Mouse (Mus musculus) kidney, adult 2 months (tissue): ENCODE measurements around the gene Ankrd54. TPM values are rescaled to one million over a fixed set of nuclear protein-coding genes. Genes with fewer than 3 reads are reported as not detected.
A peak's percentile ranks its signal among the peaks of the same experiment; 100 is the strongest.

Experiments used
- DNase-seq: peaks from one replicate; pipeline ENCODE4 v3.0.0; 2021
- H3K27ac ChIP-seq: fragments of 200-500 bp; 2 replicates; pipeline ENCODE4 v1.5.1; 2012; ENCODE audit warnings: low read depth, low read length, control low read depth, inconsistent platforms; ENCODE audit not compliant: insufficient read depth
- H3K27me3 ChIP-seq: fragments of 200-500 bp; replicated peaks from 2 replicates; pipeline ENCODE4 v1.6.1; 2012; ENCODE audit warnings: mild to moderate bottlenecking, moderate library complexity, low read length, inconsistent platforms; ENCODE audit not compliant: control insufficient read depth, insufficient read depth
- H3K36me3 ChIP-seq: fragments of 200-500 bp; 2 replicates; pipeline ENCODE4 v1.6.1; 2012; ENCODE audit warnings: mild to moderate bottlenecking, moderate library complexity, low read length, inconsistent platforms; ENCODE audit not compliant: control insufficient read depth, insufficient read depth
- H3K4me1 ChIP-seq: fragments of 200-500 bp; 2 replicates; pipeline ENCODE4 v1.6.1; 2011; ENCODE audit warnings: low read length; ENCODE audit not compliant: control insufficient read depth, insufficient read depth
- H3K4me3 ChIP-seq: fragments of 200-500 bp; 2 replicates; pipeline ENCODE4 v1.5.1; 2011; ENCODE audit warnings: mild to moderate bottlenecking, low read depth, low read length, control low read depth; ENCODE audit not compliant: insufficient read depth
- CTCF ChIP-seq: fragments of 200-500 bp; conservative IDR thresholded peaks from 2 replicates; pipeline ENCODE4 v1.5.1; 2011; ENCODE audit warnings: low read depth, mild to moderate bottlenecking, control low read depth, low read length, moderate library complexity, mixed read lengths; ENCODE audit not compliant: insufficient read depth, insufficient read length
- POLR2A ChIP-seq: fragments of 200-500 bp; IDR thresholded peaks from one replicate; pipeline ENCODE4 v1.6.1; 2011; ENCODE audit warnings: low read depth, low read length, control low read depth
- WGBS: fragments of 180-500 bp; shearing (Covaris S2); methylation state at CpG from one replicate; pipeline ENCODE4 v1.1.7; 2018; 5-methylcytosine and 5-hydroxymethylcytosine counted together
- polyA plus RNA-seq: library from polyadenylated mRNA; depleted of rRNA; stranded (reverse); fragments of >200 nt; gene quantifications from 2 replicates; pipeline ENCODE4 v1.2.3, GENCODE M21; 2012

Ankrd54 gene
- polyA plus RNA-seq, 1 experiment, result 38.9 TPM

DNA sequence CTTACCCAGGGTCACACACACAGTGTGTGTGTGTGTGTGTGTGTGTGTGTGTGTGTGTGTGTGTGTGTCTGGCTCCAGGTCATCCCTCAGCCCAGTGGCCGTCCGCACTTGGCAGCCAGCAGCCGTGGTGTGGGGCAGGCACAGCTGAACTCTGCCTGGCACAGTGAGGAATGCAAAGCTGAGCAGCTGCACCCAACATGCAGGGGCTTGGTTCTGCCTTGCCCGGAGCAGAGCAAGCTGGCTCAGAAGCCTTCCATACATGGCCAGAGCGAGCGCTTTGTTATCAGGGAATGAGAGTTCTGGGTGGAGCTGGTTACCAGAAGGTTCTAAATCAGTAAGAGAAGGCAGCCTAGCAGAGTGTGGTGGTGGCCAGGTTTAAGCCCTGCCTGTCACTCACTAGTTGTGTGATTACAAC, 34.9 kb upstream of the Ankrd54 start:
- Histone ChIP-seq H3K4me3 (no peak overlapping the region), H3K27me3 (no peaks in the 10 kb centered on the region), H3K36me3 (no peaks in the 10 kb centered on the region), H3K4me1 (peaks cover 24% of the 10 kb centered on the region), H3K27ac (peak overlapping the region; percentile 79)
- 11% methylated on average over 6 of the region's 6 CpGs for WGBS
- DNase-seq, result peak; percentile 86
- TF ChIP-seq POLR2A (peak; percentile 18), CTCF (no peak)

DNA sequence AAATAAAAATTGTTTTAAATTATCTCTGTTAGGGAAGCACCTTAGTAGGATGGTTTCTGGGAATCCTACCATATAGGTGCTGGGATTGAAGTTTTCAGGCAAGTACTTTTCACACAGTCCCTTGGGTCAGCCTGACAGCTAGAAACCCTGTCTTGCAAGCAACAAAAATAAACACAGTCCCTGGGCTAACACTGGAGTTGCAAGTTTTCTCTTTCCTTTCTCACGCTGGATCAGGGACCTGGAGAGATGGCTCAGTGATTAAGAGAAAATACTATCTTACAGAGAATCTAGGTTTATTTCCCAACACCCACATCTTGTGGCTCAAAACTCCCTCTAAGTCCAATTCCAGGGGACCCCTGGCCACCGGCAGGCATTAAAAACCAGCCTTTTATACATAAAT, 34.4 kb upstream of the Ankrd54 start:
- Histone ChIP-seq H3K27me3 (no peaks in the 10 kb centered on the region), H3K4me1 (peaks cover 24% of the 10 kb centered on the region), H3K36me3 (no peaks in the 10 kb centered on the region), H3K27ac (peak overlapping the region; percentile 79), H3K4me3 (no peak overlapping the region)
- TF ChIP-seq POLR2A (no peak), CTCF (no peak)
- WGBS, result 2% methylated on average over 2 of the region's 2 CpGs
- DNase-seq, result peak; percentile 50

DNA sequence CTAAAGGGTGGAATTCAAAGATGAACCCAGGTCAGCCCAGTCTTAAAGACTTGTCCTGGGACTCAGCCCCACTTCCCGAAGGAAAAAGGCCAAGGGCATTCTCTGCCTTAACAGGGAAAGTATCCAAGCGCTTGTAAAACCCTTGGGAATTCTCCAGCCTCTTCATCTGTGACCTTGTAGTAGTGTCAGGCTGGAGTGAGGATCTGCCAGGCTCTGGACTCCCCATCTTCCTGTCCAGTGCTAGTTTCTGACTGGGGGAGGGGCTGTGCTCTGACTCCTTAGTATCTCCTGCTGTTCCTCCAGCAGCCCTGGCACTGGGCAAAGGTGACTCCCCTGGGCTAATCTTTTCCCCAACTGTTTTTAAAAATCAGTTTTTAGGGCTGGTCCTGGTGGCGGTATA, 33.9 kb upstream of the Ankrd54 start:
- peak; percentile 85 for DNase-seq
- WGBS, result 18% methylated on average over 3 of the region's 3 CpGs
- H3K27ac ChIP-seq, result peak overlapping the region; percentile 79
- H3K4me3 ChIP-seq, result no peak overlapping the region
- peaks cover 24% of the 10 kb centered on the region for H3K4me1 ChIP-seq
- H3K27me3 ChIP-seq, result no peaks in the 10 kb centered on the region
- H3K36me3 ChIP-seq, result no peaks in the 10 kb centered on the region
- TF ChIP-seq CTCF (no peak), POLR2A (no peak)

DNA sequence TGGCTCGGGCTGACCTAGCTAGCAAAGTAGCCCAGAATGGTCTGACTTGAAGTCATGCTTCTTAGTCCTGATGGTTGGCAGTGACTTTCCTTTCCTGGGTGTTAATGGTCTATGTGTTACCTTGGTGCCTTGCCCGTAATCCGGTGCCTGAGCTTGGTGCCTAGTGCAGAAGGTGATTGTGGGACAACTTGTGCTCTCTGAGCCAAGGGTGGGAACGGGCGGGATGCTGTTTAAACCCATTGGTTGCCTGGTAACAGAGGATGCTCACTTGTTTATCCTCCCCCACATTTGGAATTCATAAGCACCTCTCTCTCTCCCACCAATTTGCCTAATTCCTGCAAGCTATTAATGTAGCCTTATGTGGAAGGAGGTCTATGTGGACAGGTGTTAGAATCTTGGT, 32.8 kb upstream of the Ankrd54 start:
- Histone ChIP-seq H3K27ac (no peak overlapping the region), H3K27me3 (no peaks in the 10 kb centered on the region), H3K4me1 (peaks cover 24% of the 10 kb centered on the region), H3K4me3 (no peak overlapping the region), H3K36me3 (no peaks in the 10 kb centered on the region)
- no peak for DNase-seq
- WGBS, result 85% methylated on average over 5 of the region's 5 CpGs
- TF ChIP-seq POLR2A, result no peak
- TF ChIP-seq CTCF, result no peak

DNA sequence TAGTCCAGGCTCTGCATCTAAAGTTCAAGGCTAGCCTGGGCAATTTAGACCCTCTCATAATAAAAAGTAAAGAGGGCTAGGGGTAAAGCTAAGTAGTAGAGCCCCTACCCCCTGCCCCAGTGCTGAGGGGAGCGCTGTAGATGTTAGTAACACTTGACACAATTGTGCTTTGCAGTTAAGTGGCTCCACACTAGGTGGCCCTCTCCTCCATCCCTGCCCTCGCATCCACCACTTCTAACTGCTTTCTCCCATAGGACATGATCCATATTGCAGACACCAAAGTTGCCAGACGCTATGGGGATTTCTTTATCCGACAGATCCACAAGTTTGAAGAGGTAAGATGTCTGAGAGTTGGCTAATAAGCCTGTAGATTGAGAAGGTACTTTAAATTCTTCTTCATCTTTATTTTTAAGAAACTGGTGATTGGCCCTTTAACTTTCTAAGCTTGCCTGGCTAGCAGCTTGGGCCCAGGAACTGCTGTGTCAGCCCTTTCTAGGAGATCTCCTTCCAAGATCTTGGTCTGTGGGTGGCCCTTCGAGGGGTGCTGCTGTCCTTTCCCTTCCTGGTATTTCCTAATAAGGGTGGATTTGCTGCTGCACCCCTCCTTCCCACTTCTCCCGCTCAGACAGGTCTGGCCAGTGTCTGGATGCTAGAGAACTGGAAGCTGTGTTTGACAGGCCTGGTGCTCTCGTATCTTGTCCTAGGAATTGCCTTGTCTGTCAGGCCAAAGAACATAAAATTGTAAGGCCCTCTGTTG, 30.6 kb upstream of the Ankrd54 start:
- peak; percentile 64 for DNase-seq
- no peaks in the 10 kb centered on the region for H3K27me3 ChIP-seq
- H3K27ac ChIP-seq, result no peak overlapping the region
- H3K36me3 ChIP-seq, result no peaks in the 10 kb centered on the region
- peaks cover 22% of the 10 kb centered on the region for H3K4me1 ChIP-seq
- WGBS, result 44% methylated on average over 7 of the region's 7 CpGs
- no peak for TF ChIP-seq POLR2A
- peak; percentile 80 for TF ChIP-seq CTCF
- H3K4me3 ChIP-seq, result no peak overlapping the region

DNA sequence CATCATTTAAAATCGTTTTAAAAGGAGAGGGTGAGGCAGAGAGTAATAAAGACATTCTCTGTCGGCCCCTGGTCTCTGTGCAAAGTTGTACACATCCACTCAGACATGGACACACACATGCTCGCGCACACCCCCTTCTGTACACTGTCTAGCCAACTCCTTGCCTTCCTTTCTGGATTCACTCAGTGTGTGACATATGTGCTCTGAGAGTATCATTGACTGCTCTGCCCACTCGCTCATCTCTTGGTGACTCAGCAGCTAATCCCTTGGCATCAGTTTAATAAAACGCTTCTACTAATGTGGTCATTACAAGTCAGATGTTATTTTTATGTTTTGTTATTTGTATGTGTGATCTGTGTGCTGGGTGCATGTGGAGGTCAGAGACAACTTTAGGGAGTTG, 29.6 kb upstream of the Ankrd54 start:
- peaks cover under 1% of the 10 kb centered on the region; the same call in 1 of the 2 replicates for H3K36me3 ChIP-seq
- 73% methylated on average over 6 of the region's 6 CpGs for WGBS
- TF ChIP-seq CTCF, result no peak
- no peak for TF ChIP-seq POLR2A
- H3K27ac ChIP-seq, result no peak overlapping the region
- no peak for DNase-seq
- no peak overlapping the region for H3K4me3 ChIP-seq
- H3K27me3 ChIP-seq, result no peaks in the 10 kb centered on the region
- H3K4me1 ChIP-seq, result peaks cover 13% of the 10 kb centered on the region

DNA sequence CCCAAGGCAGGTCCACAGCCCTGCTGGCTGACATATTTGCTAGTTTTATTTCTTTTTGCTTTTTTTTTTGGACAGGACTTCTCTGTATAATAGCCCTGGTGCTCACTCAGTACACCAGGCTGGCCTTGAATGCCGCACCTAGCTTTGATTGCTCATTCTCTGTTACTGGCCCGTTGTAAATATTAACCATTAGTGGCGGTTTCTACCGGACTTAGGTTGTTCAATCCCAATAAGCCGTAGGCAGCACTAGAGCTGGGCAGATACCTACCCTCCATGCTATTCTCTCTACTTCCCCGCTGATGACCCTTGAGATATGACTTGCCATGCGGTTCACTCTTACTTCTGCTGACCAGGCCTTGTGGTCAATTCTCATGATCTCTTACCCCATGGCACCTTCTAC, 16.9 kb upstream of the Ankrd54 start:
- peak overlapping the region; percentile 11; the same call in 1 of the 2 replicates for H3K27ac ChIP-seq
- 0 out of 2 replicates have a peak, but pooled peaks cover 4% of the 10 kb centered on the region for H3K4me1 ChIP-seq
- no peak for TF ChIP-seq POLR2A
- peak; percentile 20 for DNase-seq
- H3K4me3 ChIP-seq, result no peak overlapping the region
- H3K27me3 ChIP-seq, result no peaks in the 10 kb centered on the region
- WGBS, result 70% methylated on average over 7 of the region's 7 CpGs
- peaks cover 7% of the 10 kb centered on the region for H3K36me3 ChIP-seq
